Mouse (Mus musculus) kidney, postnatal 0 days (tissue): ENCODE results near the gene Hmcn1. TPM values are rescaled to one million over a fixed set of nuclear protein-coding genes. Genes with fewer than 3 reads are reported as not detected.
A peak's percentile ranks its signal among the peaks of the same experiment; 100 is the strongest.

ENCODE experiments used
- ATAC-seq: fragments of 200-750 bp; cut with Nextera tagmentation; replicated peaks from 2 replicates; pipeline ENCODE4 v1.8.0; 2017; ENCODE audit warnings: low read depth, moderate number of reproducible peaks, moderate TSS enrichment, moderate library complexity; ENCODE audit not compliant: low FRiP score
- DNase-seq: peaks from one replicate; pipeline ENCODE4 v3.0.0-alpha.2; 2016; ENCODE audit warnings: low spot score
- H3K27ac ChIP-seq: fragments of 300-500 bp; sonication (generic); 2 replicates; pipeline ENCODE4 v1.5.1; 2014; ENCODE audit warnings: mild to moderate bottlenecking
- H3K27me3 ChIP-seq: fragments of 300-500 bp; sonication (generic); 2 replicates; pipeline ENCODE4 v1.6.1; 2014; ENCODE audit warnings: low read length, mixed read lengths; ENCODE audit not compliant: insufficient read depth
- H3K36me3 ChIP-seq: fragments of 300-500 bp; sonication (generic); 2 replicates; pipeline ENCODE4 v1.6.1; 2014; ENCODE audit warnings: low read length, mixed read lengths; ENCODE audit not compliant: insufficient read depth
- H3K4me1 ChIP-seq: fragments of 300-500 bp; sonication (generic); replicated peaks from 2 replicates; pipeline ENCODE4 v1.6.1; 2014; ENCODE audit warnings: antibody characterized with exemption, low read length, mixed read lengths; ENCODE audit not compliant: insufficient read depth
- H3K4me2 ChIP-seq: fragments of 300-500 bp; sonication (generic); 2 replicates; pipeline ENCODE4 v1.6.1; 2014; ENCODE audit warnings: mild to moderate bottlenecking, low read length, moderate library complexity, mixed read lengths
- H3K4me3 ChIP-seq: fragments of 300-500 bp; sonication (generic); replicated peaks from 2 replicates; pipeline ENCODE4 v1.5.1; 2014; ENCODE audit warnings: low read depth, low read length
- H3K9ac ChIP-seq: fragments of 300-500 bp; sonication (generic); 2 replicates; pipeline ENCODE4 v1.6.1; 2014; ENCODE audit warnings: low read depth, low read length
- H3K9me3 ChIP-seq: fragments of 300-500 bp; sonication (generic); replicated peaks from 2 replicates; pipeline ENCODE4 v1.6.1; 2016; ENCODE audit warnings: low read length, inconsistent platforms, mixed read lengths
- CTCF ChIP-seq: IDR thresholded peaks from 2 replicates; pipeline ENCODE4 v1.5.1; 2016; ENCODE audit warnings: antibody characterized with exemption, low read depth, mild to moderate bottlenecking, moderate library complexity
- WGBS: fragments of 180-500 bp; shearing (Covaris S2); extraction: QIAGEN DNeasy Blood & Tissue Kit; methylation state at CpG from one replicate; pipeline ENCODE4 v1.1.7; 2014; 5-methylcytosine and 5-hydroxymethylcytosine counted together
- polyA plus RNA-seq: library from polyadenylated mRNA; unstranded; fragments of >200 nt; fragmentation: Nextera tagmentation; extraction: Ambion mirVana; gene quantifications from 2 replicates; pipeline ENCODE4 v1.2.1, GENCODE M21; 2015

The Hmcn1 gene
- polyA plus RNA-seq, 1 experiment from 2014 or later, result 31.6 TPM

DNA sequence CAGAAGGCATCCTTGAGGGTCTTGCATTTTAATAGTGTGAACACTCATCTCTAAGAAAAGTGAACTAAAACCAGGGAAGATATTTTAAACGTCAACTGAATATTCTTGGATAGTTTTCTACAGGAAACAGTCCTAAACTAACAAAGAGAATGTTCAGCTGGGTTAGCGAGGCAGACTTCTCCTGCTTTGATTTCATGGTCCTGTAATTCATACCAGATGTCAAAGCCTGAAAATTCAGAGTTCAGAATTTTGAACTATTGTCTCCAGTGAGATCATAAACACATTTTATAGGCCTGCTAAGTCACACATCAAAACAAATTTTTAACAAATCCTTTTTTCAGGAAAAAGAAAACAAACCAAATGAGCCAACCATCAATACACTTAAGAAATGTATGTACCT lies 223.4 kb downstream of the Hmcn1 start:
- no peaks in the 10 kb centered on the region for H3K27me3 ChIP-seq
- no peaks in the 10 kb centered on the region for H3K36me3 ChIP-seq
- no peak for TF ChIP-seq CTCF
- DNase-seq (peak; percentile 76), ATAC-seq (no peak)
- no peaks in the 10 kb centered on the region for H3K9me3 ChIP-seq
- no peak overlapping the region for H3K9ac ChIP-seq
- H3K4me1 ChIP-seq, result no peaks in the 10 kb centered on the region; the same call in 1 of the 2 replicates
- H3K4me2 ChIP-seq, result no peak overlapping the region
- H3K4me3 ChIP-seq, result no peak overlapping the region
- H3K27ac ChIP-seq, result no peak overlapping the region
- WGBS, result 47% methylated on average over 2 of the region's 2 CpGs

DNA sequence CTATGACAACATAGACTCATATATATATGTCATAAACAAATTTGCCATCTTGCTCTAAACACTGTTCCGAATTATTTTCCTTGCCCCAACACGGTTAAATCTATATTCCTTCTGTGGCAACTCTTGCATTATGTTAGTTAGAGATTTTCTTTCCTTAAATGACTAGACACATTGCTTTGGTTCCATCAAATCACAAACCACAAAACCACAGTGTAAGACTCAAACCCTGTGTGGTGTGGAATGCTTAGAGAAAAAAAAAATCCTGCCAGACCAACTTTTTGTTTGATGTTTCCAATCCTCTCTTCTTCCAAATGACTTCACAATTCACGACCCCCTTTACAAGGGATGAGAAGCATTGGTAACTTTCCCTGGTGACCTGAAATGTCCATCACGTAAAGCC lies 231.6 kb downstream of the Hmcn1 start:
- no peak overlapping the region for H3K4me3 ChIP-seq
- WGBS, result 93% methylated on average over 4 of the region's 4 CpGs
- no peak overlapping the region for H3K9ac ChIP-seq
- TF ChIP-seq CTCF, result no peak
- no peaks in the 10 kb centered on the region for H3K4me1 ChIP-seq
- H3K4me2 ChIP-seq, result no peak overlapping the region
- no peaks in the 10 kb centered on the region for H3K9me3 ChIP-seq
- no peak for DNase-seq
- H3K36me3 ChIP-seq, result no peaks in the 10 kb centered on the region
- H3K27ac ChIP-seq, result no peak overlapping the region
- no peak for ATAC-seq
- no peaks in the 10 kb centered on the region for H3K27me3 ChIP-seq

DNA sequence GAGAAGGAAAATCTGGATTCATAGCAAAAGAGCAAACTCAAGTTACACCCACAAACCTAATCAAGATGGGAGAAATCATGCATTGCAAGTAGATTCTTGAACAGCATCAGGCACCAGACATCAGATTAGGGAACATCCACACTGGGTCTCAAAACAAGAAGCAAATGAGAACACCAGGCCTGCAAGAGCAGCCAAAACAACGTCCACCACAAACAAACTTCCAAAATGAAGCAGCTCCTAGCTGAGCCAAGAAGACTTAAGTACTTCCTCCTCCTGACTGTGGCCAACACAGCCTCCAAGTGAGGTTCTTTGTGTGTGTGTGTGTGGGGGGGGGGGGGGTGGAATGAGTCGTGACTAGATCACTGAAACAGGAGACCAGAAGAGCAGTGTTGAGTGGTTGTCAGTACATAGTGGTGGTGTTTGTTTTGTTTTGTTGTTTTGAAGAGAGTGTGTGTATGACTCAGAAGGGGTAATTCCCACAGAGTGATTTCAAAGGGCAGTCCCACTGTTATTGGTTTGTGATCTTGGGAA lies 232.4 kb downstream of the Hmcn1 start:
- WGBS, result 59% methylated on average over 2 of the region's 2 CpGs

DNA sequence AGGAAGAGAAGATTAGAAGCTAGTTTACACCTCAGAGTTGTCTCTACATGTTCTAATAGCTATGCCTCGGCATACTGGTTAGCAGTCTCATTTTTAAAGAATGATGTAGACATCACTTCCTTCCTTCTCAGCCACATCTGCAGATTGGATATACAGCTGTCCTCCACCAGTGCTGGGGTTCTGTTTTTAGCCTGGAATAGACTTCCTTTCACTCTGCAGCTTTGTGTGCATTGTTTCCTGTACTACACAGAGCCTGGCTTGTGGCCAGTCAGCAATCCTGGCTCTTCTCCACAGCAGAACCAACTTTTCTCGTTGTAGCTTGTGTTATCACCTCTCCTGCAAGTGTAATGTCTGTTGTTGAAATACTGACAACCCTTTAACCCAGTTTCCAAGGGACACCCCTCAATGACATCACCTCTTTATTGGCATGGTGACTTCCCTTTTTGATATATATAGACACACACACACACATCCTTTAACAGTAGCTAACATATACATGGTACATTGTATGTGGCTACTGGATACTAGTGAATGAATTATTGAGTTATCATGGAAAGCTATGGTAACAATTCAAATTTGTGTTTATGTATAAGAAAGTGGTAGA lies 233.7 kb downstream of the Hmcn1 start:
- no peak overlapping the region for H3K27ac ChIP-seq
- no peaks in the 10 kb centered on the region for H3K9me3 ChIP-seq
- DNase-seq, result peak; percentile 69
- H3K4me3 ChIP-seq, result no peak overlapping the region
- no peak overlapping the region for H3K9ac ChIP-seq
- 45% methylated on average over 2 of the region's 2 CpGs for WGBS
- no peaks in the 10 kb centered on the region for H3K4me1 ChIP-seq
- no peak for ATAC-seq
- TF ChIP-seq CTCF, result no peak
- H3K4me2 ChIP-seq, result no peak overlapping the region
- H3K27me3 ChIP-seq, result no peaks in the 10 kb centered on the region
- no peaks in the 10 kb centered on the region for H3K36me3 ChIP-seq

More for the DNA sequence above, 232.4 kb downstream of the Hmcn1 start:
- ATAC-seq (no peak), DNase-seq (no peak)
- no peaks in the 10 kb centered on the region for H3K4me1 ChIP-seq
- no peak for TF ChIP-seq CTCF
- no peak overlapping the region for H3K27ac ChIP-seq
- no peaks in the 10 kb centered on the region for H3K27me3 ChIP-seq
- no peak overlapping the region for H3K4me3 ChIP-seq
- H3K9me3 ChIP-seq, result no peaks in the 10 kb centered on the region
- no peaks in the 10 kb centered on the region for H3K36me3 ChIP-seq
- no peak overlapping the region for H3K9ac ChIP-seq
- no peak overlapping the region for H3K4me2 ChIP-seq

DNA sequence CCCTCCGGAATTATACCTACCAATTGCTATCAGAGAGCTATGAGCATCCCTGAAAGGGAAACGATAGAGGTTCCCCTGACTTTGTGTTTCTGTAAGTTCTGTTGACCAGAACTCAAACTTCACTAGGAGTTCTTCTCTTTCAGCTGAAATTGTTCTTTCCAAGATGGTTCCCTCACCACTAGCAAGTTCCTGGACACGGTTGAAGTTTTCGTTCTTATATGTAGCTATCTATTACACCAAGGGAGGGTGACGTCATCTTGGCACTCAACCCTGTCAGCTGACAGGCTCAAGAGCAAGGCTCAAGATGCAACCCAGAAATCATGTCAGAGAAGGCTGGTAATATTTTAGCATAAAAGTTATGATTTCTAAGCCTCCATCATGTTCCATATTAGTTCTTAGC lies 239.3 kb downstream of the Hmcn1 start:
- DNase-seq, result no peak
- no peak for ATAC-seq
- H3K4me1 ChIP-seq, result no peaks in the 10 kb centered on the region
- H3K36me3 ChIP-seq, result no peaks in the 10 kb centered on the region
- H3K27me3 ChIP-seq, result no peaks in the 10 kb centered on the region
- no peak overlapping the region for H3K4me3 ChIP-seq
- no peak overlapping the region for H3K4me2 ChIP-seq
- TF ChIP-seq CTCF, result no peak
- H3K27ac ChIP-seq, result no peak overlapping the region
- no peak overlapping the region for H3K9ac ChIP-seq
- 89% methylated on average over 5 of the region's 5 CpGs for WGBS
- H3K9me3 ChIP-seq, result no peaks in the 10 kb centered on the region

DNA sequence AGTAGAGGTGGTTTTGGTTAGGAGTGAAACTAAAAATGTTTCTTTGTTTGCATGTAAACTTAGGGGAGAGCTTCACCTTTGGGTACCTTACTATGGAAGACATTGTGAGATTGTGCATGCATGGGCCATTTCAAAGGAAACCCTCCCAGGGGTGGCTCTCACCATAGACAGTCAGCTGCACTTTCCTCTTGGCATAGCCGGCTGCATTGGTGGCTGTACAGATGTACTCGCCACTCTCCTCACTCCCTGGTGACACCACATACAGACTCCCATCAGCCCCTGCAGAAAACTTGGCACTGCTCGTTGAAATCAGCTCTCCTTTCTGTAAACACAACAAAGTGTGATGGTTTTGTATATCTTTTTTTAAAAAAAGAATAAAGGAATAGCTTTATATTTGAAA lies 244.5 kb downstream of the Hmcn1 start:
- H3K9ac ChIP-seq, result no peak overlapping the region
- DNase-seq, result no peak
- 0 out of 2 replicates have a peak, but pooled peaks cover 9% of the 10 kb centered on the region for H3K36me3 ChIP-seq
- no peak for ATAC-seq
- no peaks in the 10 kb centered on the region for H3K4me1 ChIP-seq
- no peak for TF ChIP-seq CTCF
- H3K27ac ChIP-seq, result no peak overlapping the region
- no peak overlapping the region for H3K4me3 ChIP-seq
- H3K27me3 ChIP-seq, result no peaks in the 10 kb centered on the region
- no peak overlapping the region for H3K4me2 ChIP-seq
- WGBS, result 80% methylated on average over 3 of the region's 3 CpGs
- H3K9me3 ChIP-seq, result no peaks in the 10 kb centered on the region

DNA sequence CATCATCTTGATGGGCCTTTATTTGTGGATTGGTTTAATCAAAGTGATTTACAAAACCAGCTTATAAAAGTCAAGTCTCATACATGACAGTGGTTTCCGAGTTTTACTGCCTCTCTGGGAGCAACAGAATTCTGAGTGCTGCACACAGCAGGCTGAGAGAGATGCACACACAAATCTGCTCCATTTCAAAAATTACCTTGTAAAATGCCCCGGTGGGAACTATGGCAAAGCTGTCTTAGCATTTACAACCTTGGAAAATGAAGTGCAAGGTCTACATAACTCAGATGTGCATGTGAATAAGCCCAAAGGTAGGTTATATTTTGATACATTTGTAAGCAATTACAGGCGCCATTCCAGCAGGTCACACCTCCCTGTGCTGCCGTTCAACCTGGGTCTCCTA lies 245.5 kb downstream of the Hmcn1 start:
- TF ChIP-seq CTCF, result no peak
- 77% methylated on average over 4 of the region's 4 CpGs for WGBS
- no peaks in the 10 kb centered on the region for H3K9me3 ChIP-seq

More for the DNA sequence above, 245.5 kb downstream of the Hmcn1 start:
- Histone ChIP-seq H3K4me1 (0 out of 2 replicates have a peak, but pooled peaks cover 3% of the 10 kb centered on the region), H3K4me3 (no peak overlapping the region), H3K9ac (no peak overlapping the region), H3K27me3 (no peaks in the 10 kb centered on the region), H3K36me3 (0 out of 2 replicates have a peak, but pooled peaks cover 9% of the 10 kb centered on the region), H3K4me2 (no peak overlapping the region), H3K27ac (no peak overlapping the region)
- ATAC-seq (no peak), DNase-seq (no peak)
